Mouse (Mus musculus) limb, embryonic 15.5 days (tissue): Measurements from ENCODE around the gene AL607142.1. TPM values are rescaled to one million over a fixed set of nuclear protein-coding genes. Genes with fewer than 3 reads are reported as not detected.

Experiments used
- ATAC-seq: fragments of 200-750 bp; cut with Nextera tagmentation; 2 replicates; pipeline ENCODE4 v1.8.0; 2017; ENCODE audit warnings: low read depth, moderate TSS enrichment; ENCODE audit not compliant: insufficient number of reproducible peaks, low FRiP score, low TSS enrichment
- H3K27ac ChIP-seq: fragments of 300-500 bp; sonication (generic); 2 replicates; pipeline ENCODE4 v1.5.1; 2015; ENCODE audit warnings: moderate library complexity, mild to moderate bottlenecking, inconsistent platforms
- H3K27me3 ChIP-seq: fragments of 300-500 bp; sonication (generic); 2 replicates; pipeline ENCODE4 v1.6.1; 2015; ENCODE audit warnings: inconsistent platforms
- H3K36me3 ChIP-seq: fragments of 300-500 bp; sonication (generic); 2 replicates; pipeline ENCODE4 v1.6.1; 2015; ENCODE audit warnings: inconsistent platforms
- H3K4me1 ChIP-seq: fragments of 300-500 bp; sonication (generic); 2 replicates; pipeline ENCODE4 v1.6.1; 2015; ENCODE audit warnings: inconsistent platforms
- H3K4me2 ChIP-seq: fragments of 300-500 bp; sonication (generic); 2 replicates; pipeline ENCODE4 v1.6.1; 2015; ENCODE audit warnings: mild to moderate bottlenecking, inconsistent platforms
- H3K4me3 ChIP-seq: fragments of 300-500 bp; sonication (generic); 2 replicates; pipeline ENCODE4 v1.5.1; 2015; ENCODE audit warnings: mild to moderate bottlenecking, inconsistent platforms
- H3K9ac ChIP-seq: fragments of 300-500 bp; sonication (generic); 2 replicates; pipeline ENCODE4 v1.6.1; 2015; ENCODE audit warnings: inconsistent platforms
- H3K9me3 ChIP-seq: fragments of 300-500 bp; sonication (generic); 2 replicates; pipeline ENCODE4 v1.6.1; 2016; ENCODE audit warnings: inconsistent platforms
- WGBS: fragments of 180-500 bp; shearing (Covaris S2); methylation state at CpG from one replicate; pipeline ENCODE4 v1.1.7; 2015; 5-methylcytosine and 5-hydroxymethylcytosine counted together
- polyA plus RNA-seq: library from polyadenylated mRNA; unstranded; fragments of >200 nt; fragmentation: Nextera tagmentation; extraction: Ambion mirVana; gene quantifications from 2 replicates; pipeline ENCODE4 v1.2.1, GENCODE M21; 2015

AL607142.1 gene
- polyA plus RNA-seq, 1 experiment from 2014 or later: not detected

GRCm38 (mm10) chr4:120115516-120115915 is 50.7 kb downstream of the AL607142.1 start:
- Histone ChIP-seq H3K9ac (no peak overlapping the region), H3K9me3 (no peaks in the 10 kb centered on the region), H3K4me2 (no peak overlapping the region), H3K27me3 (peaks cover 3% of the 10 kb centered on the region; the same call in 1 of the 2 replicates), H3K36me3 (no peaks in the 10 kb centered on the region), H3K4me1 (no peaks in the 10 kb centered on the region), H3K27ac (no peak overlapping the region), H3K4me3 (no peak overlapping the region)
- 84% methylated on average over 3 of the region's 3 CpGs for WGBS
- no peak for ATAC-seq

- Histone ChIP-seq H3K4me1 (no peaks in the 10 kb centered on the region), H3K4me3 (no peak overlapping the region), H3K9ac (no peak overlapping the region), H3K27me3 (peaks cover 3% of the 10 kb centered on the region; the same call in 1 of the 2 replicates), H3K9me3 (no peaks in the 10 kb centered on the region), H3K36me3 (no peaks in the 10 kb centered on the region), H3K27ac (no peak overlapping the region), H3K4me2 (no peak overlapping the region)
- WGBS: 68% methylated on average over 1 of the region's 1 CpGs
- ATAC-seq: no peak
These were observed 51.5 kb downstream of the AL607142.1 start for GRCm38 (mm10) chr4:120116312-120116711.

- ATAC-seq: no peak
- Histone ChIP-seq H3K27me3 (peaks cover 8% of the 10 kb centered on the region; the same call in 1 of the 2 replicates), H3K4me3 (no peak overlapping the region), H3K4me2 (no peak overlapping the region), H3K36me3 (no peaks in the 10 kb centered on the region), H3K9me3 (no peaks in the 10 kb centered on the region), H3K9ac (no peak overlapping the region), H3K27ac (no peak overlapping the region), H3K4me1 (peaks cover 8% of the 10 kb centered on the region)
- WGBS: 30% methylated on average over 8 of the region's 8 CpGs
These were observed 55.5 kb downstream of the AL607142.1 start for GRCm38 (mm10) chr4:120120276-120120675.

GRCm38 (mm10) chr4:120124656-120125055 is 59.9 kb downstream of the AL607142.1 start:
- H3K27ac ChIP-seq: no peak overlapping the region
- no peak for ATAC-seq
- H3K4me2 ChIP-seq: no peak overlapping the region
- H3K9me3 ChIP-seq: no peaks in the 10 kb centered on the region
- peaks cover 34% of the 10 kb centered on the region for H3K4me1 ChIP-seq
- H3K36me3 ChIP-seq: no peaks in the 10 kb centered on the region
- no peak overlapping the region for H3K9ac ChIP-seq
- WGBS: 75% methylated on average over 6 of the region's 6 CpGs
- H3K27me3 ChIP-seq: peaks cover 6% of the 10 kb centered on the region; the same call in 1 of the 2 replicates
- H3K4me3 ChIP-seq: no peak overlapping the region

- 49% methylated on average over 6 of the region's 6 CpGs for WGBS
- Histone ChIP-seq H3K9me3 (no peaks in the 10 kb centered on the region), H3K27me3 (0 out of 2 replicates have a peak, but pooled peaks cover 5% of the 10 kb centered on the region), H3K9ac (no peak overlapping the region), H3K36me3 (no peaks in the 10 kb centered on the region), H3K4me3 (no peak overlapping the region), H3K27ac (peak overlapping the region; percentile 43), H3K4me2 (no peak overlapping the region), H3K4me1 (peaks cover 34% of the 10 kb centered on the region)
- no peak for ATAC-seq
These were observed 61.3 kb downstream of the AL607142.1 start for GRCm38 (mm10) chr4:120126047-120126446.

GRCm38 (mm10) chr4:120127333-120127732 is 62.5 kb downstream of the AL607142.1 start:
- no peak for ATAC-seq

DNA sequence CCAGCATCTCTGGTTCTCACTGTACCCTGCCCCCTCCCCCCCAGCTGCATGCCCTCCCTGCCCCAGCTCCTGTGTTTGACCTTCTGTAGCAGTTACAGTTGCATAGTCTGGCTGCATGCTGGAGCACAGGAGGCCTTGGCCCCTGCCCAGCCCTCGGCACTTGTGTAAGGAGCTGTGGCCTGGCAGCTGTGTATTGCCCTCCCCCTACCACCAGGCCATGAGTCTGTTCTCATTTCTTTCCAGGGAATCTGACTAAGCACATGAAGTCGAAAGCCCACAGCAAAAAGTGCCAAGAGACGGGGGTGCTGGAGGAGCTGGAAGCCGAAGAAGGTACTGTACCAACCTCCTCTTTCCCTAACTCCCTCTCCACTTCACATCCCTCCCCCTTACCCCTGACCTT is 63.2 kb downstream of the AL607142.1 start:
- peaks cover 34% of the 10 kb centered on the region for H3K4me1 ChIP-seq
- H3K4me2 ChIP-seq: no peak overlapping the region
- WGBS: 45% methylated on average over 4 of the region's 4 CpGs
- H3K9ac ChIP-seq: no peak overlapping the region
- no peaks in the 10 kb centered on the region for H3K9me3 ChIP-seq
- ATAC-seq: peak; percentile 49; the same call in 1 of the 2 replicates
- 0 out of 2 replicates have a peak, but pooled peaks cover 5% of the 10 kb centered on the region for H3K27me3 ChIP-seq
- no peak overlapping the region for H3K4me3 ChIP-seq
- H3K27ac ChIP-seq: no peak overlapping the region
- H3K36me3 ChIP-seq: no peaks in the 10 kb centered on the region

More at GRCm38 (mm10) chr4:120127333-120127732, 62.5 kb downstream of the AL607142.1 start:
- Histone ChIP-seq H3K27ac (no peak overlapping the region), H3K9me3 (no peaks in the 10 kb centered on the region), H3K27me3 (0 out of 2 replicates have a peak, but pooled peaks cover 5% of the 10 kb centered on the region), H3K4me3 (no peak overlapping the region), H3K9ac (no peak overlapping the region), H3K36me3 (no peaks in the 10 kb centered on the region), H3K4me1 (peaks cover 34% of the 10 kb centered on the region), H3K4me2 (no peak overlapping the region)
- WGBS: 79% methylated on average over 3 of the region's 3 CpGs

DNA sequence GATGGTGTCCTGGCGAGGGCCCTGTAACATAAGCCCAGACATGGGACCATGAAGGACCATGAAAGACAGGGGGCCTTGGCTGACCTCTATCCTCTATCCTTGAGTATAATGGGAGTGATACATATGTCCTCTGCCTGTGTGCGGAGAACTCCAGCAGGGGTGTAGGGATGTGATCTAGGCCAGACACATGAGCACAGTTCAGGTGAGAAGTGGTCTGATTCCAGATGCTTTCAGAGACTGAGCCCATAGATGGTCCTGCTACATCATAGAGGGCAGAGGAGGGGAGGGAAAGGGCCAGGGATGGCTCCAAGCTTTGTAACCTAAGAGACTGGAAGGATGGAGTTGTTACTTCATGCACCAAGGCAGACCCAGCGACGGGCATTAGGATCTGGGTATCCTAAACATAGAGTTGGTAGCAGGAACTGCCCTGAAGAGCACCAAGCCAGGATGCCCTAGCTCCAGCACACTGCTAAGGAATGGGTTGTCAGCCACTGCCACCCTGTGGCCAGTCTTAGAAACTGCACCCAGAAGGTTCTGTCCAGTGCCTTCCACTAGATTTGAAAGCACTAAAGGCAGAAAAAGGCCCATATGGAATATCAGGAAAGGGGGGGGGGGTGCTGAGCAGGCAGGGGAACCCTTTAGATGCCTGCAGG is 64.6 kb downstream of the AL607142.1 start:
- Histone ChIP-seq H3K27me3 (no peaks in the 10 kb centered on the region), H3K4me3 (no peak overlapping the region), H3K9ac (no peak overlapping the region), H3K27ac (no peak overlapping the region), H3K36me3 (no peaks in the 10 kb centered on the region), H3K4me2 (no peak overlapping the region), H3K4me1 (peaks cover 34% of the 10 kb centered on the region), H3K9me3 (no peaks in the 10 kb centered on the region)
- no peak for ATAC-seq
- 45% methylated on average over 4 of the region's 4 CpGs for WGBS

- H3K4me2 ChIP-seq: no peak overlapping the region
- H3K36me3 ChIP-seq: no peaks in the 10 kb centered on the region
- no peaks in the 10 kb centered on the region for H3K9me3 ChIP-seq
- H3K9ac ChIP-seq: no peak overlapping the region
- WGBS: 35% methylated on average over 4 of the region's 4 CpGs
- H3K27ac ChIP-seq: no peak overlapping the region
- ATAC-seq: no peak; the same call in 1 of the 2 replicates
- no peak overlapping the region for H3K4me3 ChIP-seq
- H3K4me1 ChIP-seq: peaks cover 22% of the 10 kb centered on the region
- H3K27me3 ChIP-seq: no peaks in the 10 kb centered on the region
These were observed 66.1 kb downstream of the AL607142.1 start for GRCm38 (mm10) chr4:120130926-120131325.

DNA sequence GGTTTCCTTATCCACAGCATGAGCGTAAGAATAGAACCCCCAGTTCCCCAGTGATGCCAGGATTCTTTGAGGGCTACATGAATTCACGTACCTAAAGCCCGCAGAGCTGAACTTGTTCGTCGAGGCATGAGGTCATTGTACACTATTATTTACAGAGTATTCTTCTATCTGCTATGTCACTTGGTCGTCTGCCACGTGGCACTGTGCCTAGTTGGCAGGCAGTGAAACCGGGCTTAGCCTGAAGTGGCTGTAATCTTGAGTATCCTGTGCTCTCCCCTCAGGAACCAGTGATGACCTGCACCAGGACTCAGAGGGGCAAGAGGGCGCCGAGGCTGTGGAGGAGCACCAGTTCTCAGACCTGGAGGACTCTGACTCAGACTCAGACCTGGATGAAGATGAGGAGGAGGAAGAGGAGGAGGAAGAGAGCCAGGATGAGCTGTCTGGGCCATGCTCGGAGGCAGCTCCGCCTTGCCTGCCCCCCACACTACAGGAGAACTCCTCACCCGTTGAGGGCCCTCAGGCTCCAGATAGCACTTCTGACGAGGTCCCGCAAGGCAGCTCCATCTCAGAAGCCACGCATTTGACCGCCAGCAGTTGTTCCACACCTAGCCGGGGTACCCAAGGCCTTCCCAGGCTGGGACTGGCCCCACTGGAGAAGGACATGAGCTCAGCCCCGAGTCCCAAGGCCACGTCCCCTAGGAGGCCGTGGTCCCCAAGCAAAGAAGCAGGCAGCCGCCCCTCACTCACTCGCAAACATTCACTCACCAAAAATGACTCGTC is 66.8 kb downstream of the AL607142.1 start:
- Histone ChIP-seq H3K4me3 (no peak overlapping the region), H3K9ac (no peak overlapping the region), H3K4me1 (peaks cover 18% of the 10 kb centered on the region), H3K4me2 (no peak overlapping the region), H3K27me3 (no peaks in the 10 kb centered on the region), H3K36me3 (no peaks in the 10 kb centered on the region), H3K9me3 (no peaks in the 10 kb centered on the region), H3K27ac (no peak overlapping the region)
- WGBS: 65% methylated on average over 24 of the region's 24 CpGs
- ATAC-seq: no peak

DNA sequence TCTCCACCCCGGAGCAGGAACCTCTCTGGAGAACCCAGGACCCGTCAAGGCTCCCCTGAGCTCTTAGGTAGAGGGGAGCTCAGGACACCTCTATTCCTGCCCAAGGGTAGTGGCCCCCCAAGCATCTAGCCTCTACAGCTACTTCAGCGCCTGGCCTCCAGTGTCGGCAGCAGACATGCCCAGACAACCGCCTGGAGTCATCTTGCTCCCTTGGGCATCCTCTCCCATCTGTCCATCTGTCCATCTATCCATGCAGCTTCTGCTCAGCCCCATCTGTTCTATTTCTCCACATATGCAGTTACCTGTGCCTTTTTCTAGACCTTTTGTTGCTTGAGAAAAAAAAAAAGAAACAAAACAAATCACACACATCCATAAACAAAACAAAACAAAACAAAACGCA is 69.4 kb downstream of the AL607142.1 start:
- no peak overlapping the region for H3K4me3 ChIP-seq
- H3K27me3 ChIP-seq: no peaks in the 10 kb centered on the region
- H3K9ac ChIP-seq: no peak overlapping the region
- H3K9me3 ChIP-seq: no peaks in the 10 kb centered on the region
- 71% methylated on average over 6 of the region's 6 CpGs for WGBS
- ATAC-seq: no peak
- H3K4me2 ChIP-seq: no peak overlapping the region
- no peak overlapping the region for H3K27ac ChIP-seq
- no peaks in the 10 kb centered on the region for H3K36me3 ChIP-seq
- peaks cover 6% of the 10 kb centered on the region; the same call in 1 of the 2 replicates for H3K4me1 ChIP-seq

DNA sequence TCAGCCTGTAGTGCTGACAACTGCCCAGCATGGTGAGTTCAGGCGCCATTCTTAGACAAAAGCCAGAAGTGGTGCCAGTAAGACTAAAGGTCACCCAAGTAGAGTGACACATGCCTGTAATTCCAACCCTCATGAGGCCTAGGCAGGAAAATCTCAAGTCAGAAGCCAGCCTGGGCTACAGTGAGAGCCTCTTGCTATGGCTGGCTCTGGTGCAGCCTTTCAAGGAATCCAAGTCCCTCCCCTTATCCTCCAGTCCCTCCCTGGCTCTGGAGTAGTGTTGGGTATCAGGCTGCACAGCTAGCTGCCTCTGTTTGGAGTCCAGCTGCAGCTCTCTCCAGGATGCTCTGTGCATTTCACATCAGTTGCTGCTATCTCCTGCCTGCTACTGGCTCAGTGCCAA is 77.0 kb downstream of the AL607142.1 start:
- no peaks in the 10 kb centered on the region for H3K27me3 ChIP-seq
- H3K27ac ChIP-seq: no peak overlapping the region
- no peak overlapping the region for H3K4me2 ChIP-seq
- H3K4me3 ChIP-seq: no peak overlapping the region
- H3K4me1 ChIP-seq: peaks cover 3% of the 10 kb centered on the region; the same call in 1 of the 2 replicates
- H3K36me3 ChIP-seq: no peaks in the 10 kb centered on the region
- no peak for ATAC-seq
- H3K9me3 ChIP-seq: no peaks in the 10 kb centered on the region
- no peak overlapping the region for H3K9ac ChIP-seq
- 76% methylated on average over 1 of the region's 1 CpGs for WGBS
